Mouse (Mus musculus) liver, embryonic 16.5 days (tissue): ENCODE measurements around the gene Spata17. TPM values are rescaled to one million over a fixed set of nuclear protein-coding genes. Genes with fewer than 3 reads are reported as not detected.
"Not testable (repeated sequence)": the region's sequence is repeated elsewhere in the genome, so short reads cannot be mapped to it uniquely, and the experiment has no call there.

Experiments
- ATAC-seq: fragments of 200-750 bp; cut with Nextera tagmentation; 2 replicates; pipeline ENCODE4 v1.8.0; 2017; ENCODE audit warnings: low read depth, mild to moderate bottlenecking, moderate number of reproducible peaks, moderate library complexity
- H3K27ac ChIP-seq: fragments of 300-500 bp; sonication (generic); 2 replicates; pipeline ENCODE4 v1.5.1; 2014; ENCODE audit warnings: mild to moderate bottlenecking, low read length
- H3K27me3 ChIP-seq: fragments of 300-500 bp; sonication (generic); 2 replicates; pipeline ENCODE4 v1.6.1; 2014; ENCODE audit warnings: low read depth, low read length, mixed read lengths; ENCODE audit not compliant: control insufficient read depth, insufficient read depth
- H3K36me3 ChIP-seq: fragments of 300-500 bp; sonication (generic); 2 replicates; pipeline ENCODE4 v1.6.1; 2014; ENCODE audit warnings: mild to moderate bottlenecking; ENCODE audit not compliant: control insufficient read depth, insufficient read depth
- H3K4me1 ChIP-seq: fragments of 300-500 bp; sonication (generic); 2 replicates; pipeline ENCODE4 v1.6.1; 2014; ENCODE audit warnings: low read depth, low read length, mixed read lengths; ENCODE audit not compliant: control insufficient read depth
- H3K4me2 ChIP-seq: fragments of 300-500 bp; sonication (generic); 2 replicates; pipeline ENCODE4 v1.6.1; 2014; ENCODE audit warnings: low read depth, low read length, mixed read lengths
- H3K4me3 ChIP-seq: fragments of 300-500 bp; sonication (generic); 2 replicates; pipeline ENCODE4 v1.5.1; 2014; ENCODE audit warnings: low read depth, mild to moderate bottlenecking, low read length
- H3K9ac ChIP-seq: fragments of 300-500 bp; sonication (generic); 2 replicates; pipeline ENCODE4 v1.6.1; 2014; ENCODE audit warnings: low read depth, low read length
- H3K9me3 ChIP-seq: fragments of 300-500 bp; sonication (generic); replicated peaks from 2 replicates; pipeline ENCODE4 v1.6.1; 2016; ENCODE audit warnings: low read length; ENCODE audit not compliant: control insufficient read depth
- WGBS: fragments of 180-500 bp; shearing (Covaris S2); extraction: QIAGEN DNeasy Blood & Tissue Kit; methylation state at CpG from one replicate; pipeline ENCODE4 v1.1.7; 2014; ENCODE audit not compliant: insufficient replicate concordance; 5-methylcytosine and 5-hydroxymethylcytosine counted together
- polyA plus RNA-seq: library from polyadenylated mRNA; unstranded; fragments of >200 nt; fragmentation: Nextera tagmentation; extraction: Ambion mirVana; gene quantifications from 2 replicates; pipeline ENCODE4 v1.2.1, GENCODE M21; 2015

Spata17 gene
- polyA plus RNA-seq, 1 experiment from 2014 or later = 0.24 TPM

DNA sequence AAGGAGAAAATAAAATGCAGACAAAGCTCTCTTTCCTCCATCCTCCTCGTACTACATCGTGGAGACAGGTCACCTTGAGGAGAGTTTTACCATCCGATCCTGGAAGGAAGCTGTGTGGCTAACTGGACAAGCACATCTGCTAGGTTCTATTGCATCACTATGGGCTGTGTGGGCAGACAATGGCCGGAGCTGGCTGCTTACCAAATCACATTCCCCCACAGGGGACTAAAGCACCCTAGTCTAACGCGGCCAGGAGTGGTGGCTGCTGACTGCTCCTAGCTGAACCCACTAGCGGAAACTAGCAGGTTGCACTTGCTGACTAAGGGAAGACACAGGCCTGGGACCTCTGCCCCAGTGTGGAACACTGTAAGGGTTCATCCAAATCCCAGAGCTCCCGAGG is 72.3 kb downstream of the Spata17 start:
- Histone ChIP-seq H3K9ac (no peak overlapping the region), H3K27ac (no peak overlapping the region), H3K9me3 (no peaks in the 10 kb centered on the region), H3K4me2 (no peak overlapping the region), H3K27me3 (no peaks in the 10 kb centered on the region), H3K4me1 (no peaks in the 10 kb centered on the region), H3K36me3 (no peaks in the 10 kb centered on the region), H3K4me3 (no peak overlapping the region)
- ATAC-seq = peak; percentile 60; the same call in 1 of the 2 replicates
- WGBS = 57% methylated on average over 8 of the region's 8 CpGs

DNA sequence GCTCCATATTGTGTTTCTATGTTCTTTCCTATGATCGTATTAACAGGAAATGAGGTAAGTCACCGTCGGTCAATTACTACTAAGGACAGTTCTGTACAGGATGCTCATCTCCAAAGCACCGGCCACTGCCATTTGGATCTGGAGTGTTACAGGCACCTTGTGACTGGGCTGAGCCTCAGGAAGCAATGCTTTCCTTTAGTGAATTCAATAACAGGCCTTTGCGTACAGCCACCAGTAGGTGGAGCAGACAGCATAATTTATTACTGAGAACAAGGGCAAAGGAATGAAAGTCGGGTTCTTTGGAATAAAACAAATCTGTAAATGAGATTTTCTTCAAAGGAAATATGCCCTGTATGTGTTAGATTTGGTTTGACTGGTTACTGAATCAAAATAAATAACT is 77.8 kb downstream of the Spata17 start:
- no peak overlapping the region for H3K9ac ChIP-seq
- no peaks in the 10 kb centered on the region for H3K27me3 ChIP-seq
- no peaks in the 10 kb centered on the region for H3K4me1 ChIP-seq
- WGBS = 28% methylated on average over 6 of the region's 6 CpGs
- no peak overlapping the region for H3K4me3 ChIP-seq
- H3K36me3 ChIP-seq = no peaks in the 10 kb centered on the region
- ATAC-seq = no peak
- H3K9me3 ChIP-seq = no peaks in the 10 kb centered on the region
- H3K27ac ChIP-seq = no peak overlapping the region
- no peak overlapping the region for H3K4me2 ChIP-seq

DNA sequence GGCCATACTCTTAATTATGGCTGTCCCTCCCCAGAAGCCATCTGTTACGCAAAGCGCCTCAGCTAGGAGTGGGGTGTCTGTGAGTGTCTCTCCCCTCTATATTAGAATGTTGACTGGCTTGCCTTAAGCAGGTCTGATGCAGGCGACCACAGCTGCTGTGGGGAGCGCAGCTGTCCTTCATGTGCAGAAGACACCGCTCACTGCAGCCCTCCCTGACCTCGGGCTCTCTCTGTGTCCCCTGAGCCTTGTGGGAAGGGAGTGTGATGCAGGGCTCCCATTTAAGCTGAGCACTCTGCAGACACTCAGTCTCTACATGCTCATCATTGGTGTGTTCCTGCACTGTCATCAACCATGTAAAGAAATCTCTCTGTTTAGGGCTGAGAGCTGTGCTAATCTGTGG is 79.4 kb downstream of the Spata17 start:
- Histone ChIP-seq H3K4me2 (no peak overlapping the region), H3K27ac (no peak overlapping the region), H3K9ac (no peak overlapping the region), H3K4me1 (no peaks in the 10 kb centered on the region), H3K9me3 (no peaks in the 10 kb centered on the region), H3K36me3 (no peaks in the 10 kb centered on the region), H3K4me3 (no peak overlapping the region), H3K27me3 (no peaks in the 10 kb centered on the region)
- 69% methylated on average over 6 of the region's 6 CpGs for WGBS
- no peak for ATAC-seq

DNA sequence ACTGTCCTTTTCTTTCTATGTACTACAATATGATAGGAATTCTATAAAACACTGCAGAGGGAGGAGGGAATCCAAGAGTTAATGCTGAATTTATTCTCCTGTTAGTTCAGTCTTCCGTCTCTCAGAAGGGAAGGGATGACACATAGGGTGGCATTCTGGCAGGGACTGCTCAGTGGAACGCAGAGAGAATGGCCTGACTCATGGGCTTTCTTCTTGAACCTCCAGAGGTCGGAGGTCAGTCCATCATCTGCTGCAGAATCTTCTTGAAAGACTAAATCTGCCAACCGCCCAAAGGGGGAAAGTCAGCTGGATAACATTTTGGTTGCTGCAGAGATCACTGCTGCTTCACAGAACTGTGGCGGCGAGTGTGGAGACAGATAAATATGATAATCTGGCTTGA is 81.4 kb downstream of the Spata17 start:
- Histone ChIP-seq H3K27me3 (no peaks in the 10 kb centered on the region), H3K4me2 (no peak overlapping the region), H3K4me3 (no peak overlapping the region), H3K9me3 (no peaks in the 10 kb centered on the region), H3K9ac (no peak overlapping the region), H3K36me3 (no peaks in the 10 kb centered on the region), H3K27ac (no peak overlapping the region), H3K4me1 (no peaks in the 10 kb centered on the region)
- no peak for ATAC-seq
- 68% methylated on average over 6 of the region's 6 CpGs for WGBS

DNA sequence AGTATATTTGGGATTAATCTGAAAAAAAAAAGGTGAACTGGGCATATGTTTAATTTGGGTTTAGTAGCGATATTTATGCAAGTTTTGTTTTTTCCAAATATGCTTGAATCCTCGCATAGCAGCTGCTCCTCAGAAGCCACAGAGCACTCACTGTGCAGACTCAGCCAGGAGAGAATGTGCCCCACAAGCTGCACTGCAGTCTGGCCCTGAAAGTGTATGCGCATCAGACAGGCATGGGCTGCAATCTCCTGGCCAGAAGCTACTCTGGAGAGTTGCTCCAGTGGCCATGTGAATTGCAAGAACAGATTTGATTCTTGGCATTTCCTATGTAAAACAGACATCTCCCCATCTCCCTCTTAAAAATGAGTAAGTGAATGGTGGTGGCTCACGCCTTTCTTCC is 82.9 kb downstream of the Spata17 start:
- no peak overlapping the region for H3K9ac ChIP-seq
- H3K27me3 ChIP-seq = no peaks in the 10 kb centered on the region
- H3K4me2 ChIP-seq = no peak overlapping the region
- no peaks in the 10 kb centered on the region for H3K9me3 ChIP-seq
- WGBS = 70% methylated on average over 4 of the region's 4 CpGs
- no peak overlapping the region for H3K27ac ChIP-seq
- no peaks in the 10 kb centered on the region for H3K36me3 ChIP-seq
- H3K4me1 ChIP-seq = no peaks in the 10 kb centered on the region
- ATAC-seq = no peak
- no peak overlapping the region for H3K4me3 ChIP-seq

DNA sequence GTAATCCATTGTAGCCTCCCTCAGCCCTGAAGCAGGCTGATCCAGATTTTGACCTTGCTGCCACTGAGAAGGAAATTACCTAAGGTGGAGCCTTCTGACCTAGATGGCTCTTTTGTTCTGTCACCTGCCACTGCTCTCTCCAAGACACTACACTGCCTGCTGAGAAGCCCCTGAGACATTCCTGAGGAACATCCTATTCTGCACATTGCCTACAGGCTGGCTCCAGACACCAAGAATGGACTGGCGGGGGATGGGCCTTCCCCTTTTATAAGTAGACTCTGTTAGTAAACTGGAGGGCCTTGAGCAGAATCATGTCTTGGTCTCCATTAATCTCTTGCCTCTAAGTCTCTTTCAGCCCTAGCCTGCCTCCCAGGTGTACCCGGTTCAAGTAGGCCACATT is 87.7 kb downstream of the Spata17 start:
- not testable (repeated sequence) for H3K36me3 ChIP-seq, H3K27ac ChIP-seq, H3K9me3 ChIP-seq, H3K4me1 ChIP-seq, ATAC-seq, H3K9ac ChIP-seq, H3K27me3 ChIP-seq, H3K4me3 ChIP-seq, H3K4me2 ChIP-seq
- 48% methylated on average over 2 of the region's 2 CpGs for WGBS

DNA sequence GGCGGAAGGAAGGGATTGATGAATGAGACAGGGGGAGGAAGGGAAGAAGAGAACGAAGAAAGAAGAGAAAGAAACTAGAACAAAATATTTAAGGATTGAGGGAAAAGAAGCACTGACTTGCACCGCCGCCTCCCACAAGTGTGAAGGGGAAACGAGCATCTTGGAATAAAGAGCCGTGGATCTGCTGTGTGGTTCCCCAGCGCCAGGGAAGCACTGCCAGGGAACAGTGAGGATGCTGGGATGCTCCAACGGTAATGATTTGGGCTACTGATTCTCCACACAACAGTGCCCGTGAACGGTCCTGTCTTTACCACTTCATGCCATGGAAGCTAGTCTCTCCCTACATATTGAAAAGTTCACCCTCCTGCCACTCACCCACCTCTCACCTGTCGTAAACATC is 89.5 kb downstream of the Spata17 start:
- no peak for ATAC-seq
- WGBS = 72% methylated on average over 11 of the region's 11 CpGs
- no peaks in the 10 kb centered on the region for H3K4me1 ChIP-seq
- H3K27me3 ChIP-seq = no peaks in the 10 kb centered on the region
- H3K9me3 ChIP-seq = no peaks in the 10 kb centered on the region
- H3K36me3 ChIP-seq = no peaks in the 10 kb centered on the region
- H3K27ac ChIP-seq = no peak overlapping the region
- H3K4me3 ChIP-seq = no peak overlapping the region
- H3K9ac ChIP-seq = no peak overlapping the region
- no peak overlapping the region for H3K4me2 ChIP-seq

DNA sequence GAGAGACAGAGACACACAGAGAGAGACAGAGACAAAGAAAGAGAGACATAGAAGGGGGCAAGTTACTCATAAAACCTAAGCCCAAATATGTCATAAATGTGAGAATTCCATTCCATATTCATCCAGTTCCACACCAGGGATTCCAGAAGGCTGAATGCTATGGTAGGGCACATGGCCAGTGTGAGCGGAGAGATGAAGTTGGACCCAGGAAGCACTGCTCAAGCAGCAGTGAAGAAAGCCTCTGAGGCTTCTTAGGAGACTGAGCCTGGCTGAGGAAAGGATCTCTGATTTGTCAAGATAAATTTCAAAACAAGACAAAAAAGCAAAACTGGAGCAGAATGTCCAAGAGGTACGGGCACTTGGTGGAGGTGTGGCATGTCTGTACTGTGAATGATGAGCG is 90.3 kb downstream of the Spata17 start:
- H3K9ac ChIP-seq = no peak overlapping the region
- ATAC-seq = no peak
- WGBS = 52% methylated on average over 3 of the region's 3 CpGs
- no peaks in the 10 kb centered on the region for H3K4me1 ChIP-seq
- no peaks in the 10 kb centered on the region for H3K36me3 ChIP-seq
- H3K9me3 ChIP-seq = no peaks in the 10 kb centered on the region
- H3K4me2 ChIP-seq = no peak overlapping the region
- no peak overlapping the region for H3K4me3 ChIP-seq
- no peak overlapping the region for H3K27ac ChIP-seq
- H3K27me3 ChIP-seq = no peaks in the 10 kb centered on the region

DNA sequence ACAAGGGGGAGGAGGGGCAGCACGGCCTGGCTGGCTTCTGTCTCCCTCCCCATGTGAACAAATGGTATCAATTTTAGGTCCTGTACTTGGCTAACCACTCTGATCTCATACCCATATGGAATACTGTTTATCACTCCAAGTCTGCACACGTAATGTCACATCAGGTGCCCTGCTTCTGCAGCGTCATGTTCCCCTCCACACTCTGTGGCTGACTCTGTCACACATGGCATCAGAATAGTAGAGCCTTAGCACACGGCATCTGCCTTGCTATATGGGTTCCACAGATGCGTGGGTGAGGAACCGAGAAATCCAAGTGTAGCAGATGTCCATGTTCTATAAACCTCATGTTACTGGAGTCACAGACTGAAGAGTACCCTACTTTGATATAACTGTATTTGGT is 96.0 kb downstream of the Spata17 start:
- no peak for ATAC-seq
- no peak overlapping the region for H3K9ac ChIP-seq
- WGBS = 70% methylated on average over 6 of the region's 6 CpGs
- H3K27me3 ChIP-seq = no peaks in the 10 kb centered on the region
- no peaks in the 10 kb centered on the region for H3K4me1 ChIP-seq
- no peaks in the 10 kb centered on the region for H3K36me3 ChIP-seq
- H3K9me3 ChIP-seq = no peaks in the 10 kb centered on the region
- H3K4me2 ChIP-seq = no peak overlapping the region
- no peak overlapping the region for H3K4me3 ChIP-seq
- H3K27ac ChIP-seq = no peak overlapping the region

DNA sequence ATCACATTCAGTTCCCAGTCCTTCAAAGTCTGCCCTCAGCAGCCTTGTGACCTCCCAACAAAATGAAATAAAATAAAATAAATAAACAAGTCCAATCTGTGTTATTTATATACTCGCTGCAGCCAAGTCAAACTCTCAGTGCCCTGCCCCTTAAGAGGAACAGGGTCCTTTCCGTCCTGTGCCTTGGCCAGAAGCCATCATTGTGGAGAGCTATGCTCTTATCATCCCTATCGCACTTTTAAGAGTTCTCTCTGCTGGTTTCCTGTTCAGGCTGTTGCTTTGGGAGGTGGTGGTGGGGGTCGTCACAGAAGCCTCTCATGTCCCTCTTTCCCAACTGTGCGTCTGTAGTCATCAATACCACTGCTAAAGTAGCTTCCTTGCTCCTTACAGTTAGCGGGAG is 97.2 kb downstream of the Spata17 start:
- H3K9ac ChIP-seq = no peak overlapping the region
- WGBS = 41% methylated on average over 6 of the region's 6 CpGs
- H3K27ac ChIP-seq = no peak overlapping the region
- no peaks in the 10 kb centered on the region for H3K27me3 ChIP-seq
- H3K4me1 ChIP-seq = no peaks in the 10 kb centered on the region
- no peak overlapping the region for H3K4me3 ChIP-seq
- no peaks in the 10 kb centered on the region for H3K36me3 ChIP-seq
- no peak overlapping the region for H3K4me2 ChIP-seq
- no peak for ATAC-seq
- no peaks in the 10 kb centered on the region for H3K9me3 ChIP-seq
